Mouse (Mus musculus): ENCODE results near the gene Prom2. TPM values are rescaled to one million over a fixed set of nuclear protein-coding genes. Genes with fewer than 3 reads are reported as not detected.

Gene Prom2
- total and polyA plus RNA-seq, 3 experiments, result not detected

- Histone ChIP-seq H3K9ac (ENCODE audit: control insufficient read depth, low read depth, low read length, poor library complexity, severe bottlenecking) (no peak overlapping the region), H3K36me3 (ENCODE audit: control insufficient read depth in 1 of 2, insufficient read depth in 2 of 2, low read length in 2 of 2) (no peaks in the 10 kb centered on the region), H3K27me3 (ENCODE audit: control insufficient read depth in 1 of 2, insufficient read depth in 2 of 2, low read length in 2 of 2) (no peaks in the 10 kb centered on the region; a peak in 1 of 4 replicates), H3K27ac (ENCODE audit: control insufficient read depth, low read depth, low read length) (no peak overlapping the region), H3K4me1 (ENCODE audit: control insufficient read depth in 1 of 2, insufficient read depth in 2 of 2, low read length in 2 of 2) (no peaks in the 10 kb centered on the region), H3K9me3 (replicated peaks; ENCODE audit: insufficient read depth, low read length) (no peaks in the 10 kb centered on the region), H3K4me3 (ENCODE audit: control insufficient read depth in 1 of 2, insufficient read depth in 1 of 2, low read depth in 2 of 2, low read length in 2 of 2) (no peak overlapping the region), H3K79me2 (ENCODE audit: control insufficient read depth, insufficient read depth, low read length, poor library complexity) (no peaks in the 10 kb centered on the region)
- no peak for DNase-seq (ENCODE audit: low read depth, low spot score)
- TF ChIP-seq TBP (IDR thresholded peaks at IDR 0.05; ENCODE audit: low read depth, low read length) (no peak), TAL1 (IDR thresholded peaks at IDR 0.05; ENCODE audit: low read length) (no peak), BHLHE40 (IDR thresholded peaks at IDR 0.05; ENCODE audit: borderline replicate concordance, low read depth, low read length) (no peak), GABPA (IDR thresholded peaks at IDR 0.05; ENCODE audit: low read depth, low read length) (no peak), MXI1 (IDR thresholded peaks at IDR 0.05; ENCODE audit: low read depth, low read length) (no peak), USF2 (IDR thresholded peaks at IDR 0.05; ENCODE audit: borderline replicate concordance in 1 of 2, insufficient read depth in 1 of 2, low read depth in 1 of 2, low read length in 2 of 2) (no peak), GATA1 (IDR thresholded peaks at IDR 0.05; ENCODE audit: low read depth, low read length) (no peak), MAX (IDR thresholded peaks at IDR 0.05; ENCODE audit: low read length) (no peak), ZC3H11A (IDR thresholded peaks at IDR 0.05; ENCODE audit: low read depth, low read length) (no peak), MYB (IDR thresholded peaks at IDR 0.05; ENCODE audit: low read depth, low read length) (no peak), E2F4 (IDR thresholded peaks at IDR 0.05; ENCODE audit: borderline replicate concordance, low read depth, low read length) (no peak), NRF1 (IDR thresholded peaks at IDR 0.05; ENCODE audit: insufficient read depth, low read depth, low read length, poor library complexity, severe bottlenecking) (no peak), SMC3 (IDR thresholded peaks at IDR 0.05; ENCODE audit: low read depth, low read length) (no peak), MAFK (IDR thresholded peaks at IDR 0.05; ENCODE audit: borderline replicate concordance, low read depth, low read length) (no peak), RCOR1 (IDR thresholded peaks at IDR 0.05; ENCODE audit: low read depth, low read length) (no peak)
Observed at GRCm38 (mm10) chr2:127537548-127537947, 3.7 kb downstream of the Prom2 start.

- Histone ChIP-seq H3K27ac (ENCODE audit: control insufficient read depth, low read depth, low read length) (no peak overlapping the region), H3K9ac (ENCODE audit: control insufficient read depth, low read depth, low read length, poor library complexity, severe bottlenecking) (no peak overlapping the region), H3K4me3 (ENCODE audit: control insufficient read depth in 1 of 2, insufficient read depth in 1 of 2, low read depth in 2 of 2, low read length in 2 of 2) (no peak overlapping the region), H3K79me2 (ENCODE audit: control insufficient read depth, insufficient read depth, low read length, poor library complexity) (no peaks in the 10 kb centered on the region), H3K4me1 (ENCODE audit: control insufficient read depth in 1 of 2, insufficient read depth in 2 of 2, low read length in 2 of 2) (no peaks in the 10 kb centered on the region), H3K36me3 (ENCODE audit: control insufficient read depth in 1 of 2, insufficient read depth in 2 of 2, low read length in 2 of 2) (no peaks in the 10 kb centered on the region), H3K9me3 (replicated peaks; ENCODE audit: insufficient read depth, low read length) (no peaks in the 10 kb centered on the region), H3K27me3 (ENCODE audit: control insufficient read depth in 1 of 2, insufficient read depth in 2 of 2, low read length in 2 of 2) (no peaks in the 10 kb centered on the region)
- DNase-seq (ENCODE audit: low read depth, low spot score), result no peak
- TF ChIP-seq MXI1 (IDR thresholded peaks at IDR 0.05; ENCODE audit: low read depth, low read length), result no peak
- TF ChIP-seq MEF2A (IDR thresholded peaks at IDR 0.05; ENCODE audit: extremely low read depth, insufficient replicate concordance, low read depth, low read length, poor library complexity, severe bottlenecking), result no peak
- no peak for TF ChIP-seq NELFE (IDR thresholded peaks at IDR 0.05; ENCODE audit: low read depth, low read length)
- no peak for TF ChIP-seq CHD1 (IDR thresholded peaks at IDR 0.05; ENCODE audit: low read depth, low read length)
- no peak for TF ChIP-seq ETS1 (IDR thresholded peaks at IDR 0.05; ENCODE audit: low read depth, low read length)
- TF ChIP-seq SMC3 (IDR thresholded peaks at IDR 0.05; ENCODE audit: low read depth, low read length), result no peak
- TF ChIP-seq ZC3H11A (IDR thresholded peaks at IDR 0.05; ENCODE audit: low read depth, low read length), result no peak
- no peak for TF ChIP-seq CTCF (IDR thresholded peaks at IDR 0.05 in 2 of 3, conservative IDR thresholded peaks at IDR 0.05 in 1 of 3; ENCODE audit: control insufficient read depth in 1 of 3, insufficient read depth in 1 of 3, low read depth in 2 of 3, low read length in 3 of 3, poor library complexity in 1 of 3, severe bottlenecking in 1 of 3)
Observed at GRCm38 (mm10) chr2:127535363-127535762, 5.9 kb downstream of the Prom2 start.

Measured in MEL (cell line).